Mouse (Mus musculus) limb, embryonic 14.5 days (tissue): ENCODE measurements at regions not wholly inside any gene's neighbourhood (a gene's known extent, or its start where the extent isn't known, plus 50 kb on each side); places are given as distances from the start of the nearest gene placed in this dataset.
A peak's percentile ranks its signal among the peaks of the same experiment; 100 is the strongest.

Experiments
- ATAC-seq: fragments of 200-750 bp; cut with Nextera tagmentation; 2 replicates; pipeline ENCODE4 v1.8.0; 2017; ENCODE audit warnings: low read depth, moderate number of reproducible peaks, moderate TSS enrichment; ENCODE audit not compliant: low FRiP score
- DNase-seq: peaks from one replicate; pipeline ENCODE4 v3.0.0-alpha.2; 2015; ENCODE audit warnings: low spot score
- H3K27ac ChIP-seq: fragments of 300-500 bp; sonication (generic); replicated peaks from 2 replicates; pipeline ENCODE4 v1.5.1; 2014; ENCODE audit warnings: low read depth, mild to moderate bottlenecking, low read length, moderate library complexity, mixed read lengths
- H3K27me3 ChIP-seq: fragments of 300-500 bp; sonication (generic); 2 replicates; pipeline ENCODE4 v1.6.1; 2014; ENCODE audit warnings: low read length, mixed read lengths; ENCODE audit not compliant: control insufficient read depth, insufficient read depth
- H3K36me3 ChIP-seq: fragments of 300-500 bp; sonication (generic); 2 replicates; pipeline ENCODE4 v1.6.1; 2014; ENCODE audit warnings: mild to moderate bottlenecking, low read length, moderate library complexity, mixed read lengths; ENCODE audit not compliant: control insufficient read depth, insufficient read depth
- H3K4me1 ChIP-seq: fragments of 300-500 bp; sonication (generic); 2 replicates; pipeline ENCODE4 v1.6.1; 2014; ENCODE audit warnings: antibody characterized with exemption, low read length, mixed read lengths; ENCODE audit not compliant: control insufficient read depth, insufficient read depth
- H3K4me2 ChIP-seq: fragments of 300-500 bp; sonication (generic); replicated peaks from 2 replicates; pipeline ENCODE4 v1.6.1; 2014; ENCODE audit warnings: low read depth, mild to moderate bottlenecking, low read length, moderate library complexity; ENCODE audit not compliant: severe bottlenecking
- H3K4me3 ChIP-seq: fragments of 300-500 bp; sonication (generic); replicated peaks from 2 replicates; pipeline ENCODE4 v1.5.1; 2014; ENCODE audit warnings: low read length
- H3K9ac ChIP-seq: fragments of 300-500 bp; sonication (generic); 2 replicates; pipeline ENCODE4 v1.6.1; 2014; ENCODE audit warnings: mild to moderate bottlenecking, low read depth, low read length, moderate library complexity; ENCODE audit not compliant: severe bottlenecking
- H3K9me3 ChIP-seq: fragments of 300-500 bp; sonication (generic); 2 replicates; pipeline ENCODE4 v1.6.1; 2016; ENCODE audit warnings: low read length; ENCODE audit not compliant: control insufficient read depth
- POLR2A ChIP-seq: fragments of 200-500 bp; IDR thresholded peaks from 2 replicates; pipeline ENCODE4 v1.8.0; 2012; ENCODE audit warnings: inconsistent platforms, mild to moderate bottlenecking, moderate library complexity, borderline replicate concordance; ENCODE audit not compliant: insufficient read depth, insufficient read length; ENCODE audit errors: extremely low read depth
- WGBS: fragments of 180-500 bp; shearing (Covaris S2); extraction: QIAGEN DNeasy Blood & Tissue Kit; methylation state at CpG from one replicate; pipeline ENCODE4 v1.1.7; 2014; 5-methylcytosine and 5-hydroxymethylcytosine counted together

DNA sequence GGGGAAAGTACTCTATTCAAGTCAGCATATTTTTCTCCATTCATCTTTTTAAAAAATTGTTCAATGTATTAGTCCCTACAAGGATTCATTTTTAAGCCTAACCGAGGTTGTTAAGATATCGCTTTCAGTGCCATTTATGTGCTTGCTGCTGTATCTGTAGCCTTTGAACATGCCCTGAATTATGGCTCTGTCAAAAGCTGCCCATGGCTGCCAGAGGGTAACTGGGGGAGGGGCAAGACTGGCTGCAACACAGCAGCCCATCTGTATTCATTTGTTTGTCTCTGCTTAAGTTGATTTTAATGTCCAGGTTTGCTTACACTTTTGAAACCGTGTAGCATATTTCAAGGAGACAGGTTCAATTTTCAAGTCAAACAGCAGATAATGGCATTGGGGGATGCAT is 383.3 kb upstream of the Gm5415 start:
- H3K9me3 ChIP-seq: no peaks in the 10 kb centered on the region
- H3K36me3 ChIP-seq: no peaks in the 10 kb centered on the region
- H3K9ac ChIP-seq: no peak overlapping the region
- H3K4me1 ChIP-seq: no peaks in the 10 kb centered on the region
- H3K4me3 ChIP-seq: no peak overlapping the region
- H3K27ac ChIP-seq: no peak overlapping the region
- WGBS: 27% methylated on average over 3 of the region's 3 CpGs
- DNase-seq (no peak), ATAC-seq (no peak)
- H3K4me2 ChIP-seq: no peak overlapping the region
- no peak for TF ChIP-seq POLR2A
- H3K27me3 ChIP-seq: no peaks in the 10 kb centered on the region

DNA sequence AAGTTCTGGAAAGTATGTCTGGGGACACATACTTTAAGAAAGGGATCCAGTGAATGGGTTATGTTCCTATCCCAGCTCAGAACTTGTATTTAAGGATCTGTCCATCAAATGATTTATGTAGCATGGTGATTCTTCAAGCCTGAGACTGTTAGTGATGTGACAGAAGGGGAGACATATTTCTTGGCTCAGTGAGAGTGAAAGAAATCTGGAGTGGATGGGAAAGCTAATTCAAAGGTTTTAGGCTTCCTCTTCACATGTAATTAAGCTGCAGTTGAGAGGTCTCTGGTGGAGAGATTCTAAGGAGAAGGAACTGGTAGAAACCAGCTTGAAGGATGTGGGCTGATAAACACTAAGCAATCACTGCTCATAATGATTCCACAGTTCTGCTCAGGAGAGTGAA is 355.3 kb upstream of the Gm5415 start:
- Histone ChIP-seq H3K27me3 (no peaks in the 10 kb centered on the region), H3K4me2 (no peak overlapping the region), H3K4me3 (no peak overlapping the region), H3K27ac (no peak overlapping the region), H3K4me1 (no peaks in the 10 kb centered on the region), H3K9me3 (no peaks in the 10 kb centered on the region), H3K9ac (no peak overlapping the region), H3K36me3 (no peaks in the 10 kb centered on the region)
- no peak for TF ChIP-seq POLR2A
- ATAC-seq: no peak
- no peak for DNase-seq

DNA sequence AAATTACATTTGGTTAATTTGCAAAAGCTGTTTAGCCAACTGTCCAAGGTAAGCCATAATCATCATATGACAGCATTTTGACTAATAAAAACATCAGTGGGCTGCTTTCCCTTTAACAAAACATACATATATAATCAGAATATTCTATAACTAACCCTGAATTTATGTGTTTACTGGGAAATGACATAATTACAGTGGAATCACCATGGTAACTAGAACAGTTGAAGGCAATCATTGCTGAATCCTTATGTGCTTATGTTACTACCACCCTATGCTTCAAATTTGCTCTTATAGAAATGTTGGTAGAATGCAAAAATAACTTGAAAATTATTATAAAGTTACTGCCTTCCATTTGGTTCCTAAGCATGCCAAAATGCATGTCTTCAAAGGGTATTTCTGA is 340.6 kb upstream of the Gm5415 start:
- Histone ChIP-seq H3K27me3 (no peaks in the 10 kb centered on the region), H3K36me3 (no peaks in the 10 kb centered on the region), H3K4me1 (no peaks in the 10 kb centered on the region), H3K9me3 (no peaks in the 10 kb centered on the region), H3K4me2 (no peak overlapping the region), H3K9ac (no peak overlapping the region), H3K4me3 (no peak overlapping the region), H3K27ac (no peak overlapping the region)
- ATAC-seq (no peak), DNase-seq (no peak)
- TF ChIP-seq POLR2A: no peak

DNA sequence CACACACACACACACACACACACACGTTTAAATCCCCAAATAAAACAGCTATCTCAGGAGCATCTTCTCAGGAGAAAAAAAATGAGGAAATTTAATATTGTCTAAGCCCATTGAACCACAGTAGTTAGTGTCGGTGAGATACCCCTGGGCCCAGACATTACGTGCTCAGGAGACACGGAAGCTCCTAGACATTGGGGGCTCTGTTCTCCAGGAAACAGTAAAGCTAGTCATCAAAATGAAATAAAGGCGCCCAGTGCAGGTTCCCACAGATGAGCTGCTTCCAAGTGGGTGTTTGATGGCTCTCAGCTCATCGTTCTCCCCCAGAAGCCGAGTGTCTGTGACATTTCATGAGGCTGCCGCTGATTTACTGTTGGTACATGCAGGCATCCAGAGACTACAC is 325.8 kb upstream of the Gm5415 start:
- Histone ChIP-seq H3K4me3 (no peak overlapping the region), H3K27ac (no peak overlapping the region), H3K9me3 (no peaks in the 10 kb centered on the region), H3K4me2 (no peak overlapping the region), H3K36me3 (no peaks in the 10 kb centered on the region), H3K27me3 (no peaks in the 10 kb centered on the region), H3K4me1 (no peaks in the 10 kb centered on the region), H3K9ac (no peak overlapping the region)
- ATAC-seq (no peak), DNase-seq (no peak)
- no peak for TF ChIP-seq POLR2A
- WGBS: 67% methylated on average over 8 of the region's 8 CpGs

DNA sequence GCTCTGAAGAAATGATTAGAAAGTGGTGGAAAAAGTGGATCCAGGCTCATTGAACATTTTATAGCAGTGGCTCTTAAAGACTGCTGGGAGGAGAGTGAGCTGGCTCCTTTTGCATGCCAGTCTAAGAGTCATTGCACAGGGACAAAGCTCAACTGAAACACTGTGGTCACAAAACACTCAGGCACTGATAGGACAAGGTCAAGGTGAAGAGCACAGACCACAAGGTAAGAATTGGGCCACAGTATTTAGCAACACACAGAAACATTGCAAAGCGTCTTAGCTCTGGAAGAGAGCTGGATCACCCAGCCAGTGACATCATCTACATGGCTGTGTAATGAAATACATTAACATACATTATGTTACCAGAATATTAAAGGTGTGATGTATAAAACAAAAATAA is 319.0 kb upstream of the Gm5415 start:
- no peak overlapping the region for H3K4me2 ChIP-seq
- 85% methylated on average over 1 of the region's 1 CpGs for WGBS
- H3K27ac ChIP-seq: no peak overlapping the region
- no peaks in the 10 kb centered on the region for H3K36me3 ChIP-seq
- H3K4me1 ChIP-seq: no peaks in the 10 kb centered on the region
- H3K4me3 ChIP-seq: no peak overlapping the region
- H3K9ac ChIP-seq: no peak overlapping the region
- DNase-seq: no peak
- TF ChIP-seq POLR2A: no peak
- no peak for ATAC-seq
- H3K27me3 ChIP-seq: no peaks in the 10 kb centered on the region
- no peaks in the 10 kb centered on the region for H3K9me3 ChIP-seq

DNA sequence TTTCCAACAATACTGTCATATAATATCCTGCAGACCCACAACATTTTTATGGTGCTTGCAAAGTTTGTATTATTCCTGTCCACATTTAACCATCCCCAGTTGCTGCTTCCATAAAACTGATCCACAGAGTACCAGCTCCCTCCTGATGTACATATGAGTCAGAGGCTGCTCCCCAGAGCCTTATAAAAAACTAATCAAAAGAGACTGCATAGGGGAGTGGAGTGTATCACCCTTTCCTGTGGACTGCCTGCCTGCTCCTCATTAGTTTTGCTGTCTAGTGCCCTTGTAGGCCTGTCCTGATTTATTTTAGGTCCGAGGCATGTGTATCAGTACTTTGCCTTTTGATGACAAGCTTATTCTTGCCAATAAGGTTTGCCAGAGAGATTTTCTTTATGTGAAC is 310.9 kb upstream of the Gm5415 start:
- H3K4me3 ChIP-seq: no peak overlapping the region
- WGBS: 31% methylated on average over 1 of the region's 1 CpGs
- DNase-seq (peak; percentile 18), ATAC-seq (no peak)
- no peaks in the 10 kb centered on the region for H3K36me3 ChIP-seq
- no peaks in the 10 kb centered on the region for H3K4me1 ChIP-seq
- no peak overlapping the region for H3K4me2 ChIP-seq
- H3K27me3 ChIP-seq: no peaks in the 10 kb centered on the region
- H3K9ac ChIP-seq: no peak overlapping the region
- H3K9me3 ChIP-seq: no peaks in the 10 kb centered on the region
- no peak for TF ChIP-seq POLR2A
- no peak overlapping the region for H3K27ac ChIP-seq
